Mouse (Mus musculus) C2C12 (cell line): ENCODE data around the gene Birc2. TPM values are rescaled to one million over a fixed set of nuclear protein-coding genes. Genes with fewer than 3 reads are reported as not detected.

Source experiments
- H3K27me3 ChIP-seq: one replicate; pipeline ENCODE4 v1.6.1; 2011; ENCODE audit not compliant: control insufficient read depth, insufficient read depth, insufficient read length
- H3K36me3 ChIP-seq: one replicate; pipeline ENCODE4 v1.6.1; 2011; ENCODE audit not compliant: control insufficient read depth, insufficient read depth
- H3K4me3 ChIP-seq: one replicate; pipeline ENCODE4 v1.5.1; 2011; ENCODE audit warnings: mild to moderate bottlenecking, control low read depth; ENCODE audit not compliant: poor library complexity, insufficient read depth, severe bottlenecking
- H3K79me2 ChIP-seq: one replicate; pipeline ENCODE4 v1.6.1; 2011; ENCODE audit not compliant: control insufficient read depth, insufficient read depth
- H3K79me3 ChIP-seq: one replicate; pipeline ENCODE4 v1.6.1; 2011; ENCODE audit warnings: low read depth, control low read depth
- H3ac ChIP-seq: one replicate; pipeline ENCODE3; 2011; ENCODE audit warnings: low read depth; ENCODE audit not compliant: control insufficient read depth, insufficient read length
- CEBPB ChIP-seq: IDR thresholded peaks from one replicate; pipeline ENCODE4 v1.6.1; 2011; ENCODE audit warnings: low read depth, mild to moderate bottlenecking, control low read depth, moderate library complexity
- CTCF ChIP-seq: IDR thresholded peaks from one replicate; pipeline ENCODE4 v1.5.1; 2011; ENCODE audit not compliant: control insufficient read depth, insufficient read depth, insufficient read length
- FOSL1 ChIP-seq: IDR thresholded peaks from one replicate; pipeline ENCODE4 v1.8.0; 2011; ENCODE audit warnings: mild to moderate bottlenecking, low read length; ENCODE audit not compliant: poor library complexity, insufficient read depth, severe bottlenecking
- MAX ChIP-seq: IDR thresholded peaks from one replicate; pipeline ENCODE4 v1.6.1; 2011; ENCODE audit warnings: mild to moderate bottlenecking, control low read depth
- MYOD1 ChIP-seq: IDR thresholded peaks from one replicate; pipeline ENCODE4 v1.6.1; 2011; ENCODE audit warnings: low read depth; ENCODE audit not compliant: control insufficient read depth, insufficient read length
- MYOG ChIP-seq: IDR thresholded peaks from one replicate; pipeline ENCODE4 v1.6.1; 2011; ENCODE audit not compliant: control insufficient read depth, insufficient read length; ENCODE audit errors: extremely low read depth
- USF1 ChIP-seq: IDR thresholded peaks from one replicate; pipeline ENCODE4 v1.6.1; 2011; ENCODE audit warnings: low read depth, mild to moderate bottlenecking, control low read depth, moderate library complexity
- polyA plus RNA-seq: library from polyadenylated mRNA; unstranded; fragments of >200 nt; fragmentation: generic; extraction: Trizol; gene quantifications from one replicate; pipeline ENCODE4 v1.2.1, GENCODE M21; 2012; ENCODE audit warnings: missing spikeins

The Birc2 gene
- polyA plus RNA-seq, 1 experiment: 3.5 TPM

DNA sequence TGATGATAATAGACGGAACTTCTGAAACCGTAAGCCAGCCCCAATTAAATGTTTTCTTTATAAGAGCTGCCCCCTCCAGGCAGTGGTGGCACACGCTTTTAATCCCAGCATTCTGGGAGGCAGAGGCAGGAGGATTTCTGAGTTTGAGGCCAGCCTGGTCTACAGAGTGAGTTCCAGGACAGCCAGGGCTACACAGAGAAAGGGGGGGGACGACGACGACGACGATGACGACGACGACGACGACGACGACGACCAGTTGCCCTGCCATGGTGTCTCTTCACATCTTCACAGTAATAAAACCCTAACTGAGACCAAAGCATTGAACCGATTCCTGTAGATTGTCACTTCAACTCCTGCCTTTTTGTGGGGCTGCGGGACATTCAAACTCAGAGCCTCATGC is 11.3 kb upstream of the Birc2 start:
- Histone ChIP-seq H3K79me3 (no peaks in the 10 kb centered on the region), H3K4me3 (no peak overlapping the region), H3K27me3 (no peaks in the 10 kb centered on the region), H3ac (no peak overlapping the region), H3K79me2 (no peaks in the 10 kb centered on the region), H3K36me3 (no peaks in the 10 kb centered on the region)
- TF ChIP-seq MAX (no peak), CEBPB (no peak)

GRCm38 (mm10) chr9:7846667-7847199 is 9.9 kb upstream of the Birc2 start:
- Histone ChIP-seq H3K79me2 (no peaks in the 10 kb centered on the region), H3K79me3 (no peaks in the 10 kb centered on the region), H3ac (no peak overlapping the region), H3K36me3 (no peaks in the 10 kb centered on the region), H3K4me3 (no peak overlapping the region), H3K27me3 (no peaks in the 10 kb centered on the region)
- TF ChIP-seq CEBPB (no peak), MYOG (no peak), MAX (no peak), USF1 (no peak), CTCF (no peak), FOSL1 (no peak), MYOD1 (no peak)

- H3K4me3 ChIP-seq: no peak overlapping the region
- H3K79me3 ChIP-seq: no peaks in the 10 kb centered on the region
- no peaks in the 10 kb centered on the region for H3K27me3 ChIP-seq
- TF ChIP-seq CTCF (no peak), FOSL1 (no peak), MYOD1 (no peak), CEBPB (no peak), USF1 (no peak), MYOG (no peak), MAX (no peak)
- H3ac ChIP-seq: no peak overlapping the region
- no peaks in the 10 kb centered on the region for H3K36me3 ChIP-seq
- no peaks in the 10 kb centered on the region for H3K79me2 ChIP-seq
Observed at GRCm38 (mm10) chr9:7845216-7845895, 8.5 kb upstream of the Birc2 start.

GRCm38 (mm10) chr9:7841221-7841620 is 4.4 kb upstream of the Birc2 start:
- Histone ChIP-seq H3K79me2 (no peaks in the 10 kb centered on the region), H3ac (no peak overlapping the region), H3K36me3 (no peaks in the 10 kb centered on the region), H3K4me3 (no peak overlapping the region), H3K27me3 (no peaks in the 10 kb centered on the region), H3K79me3 (no peaks in the 10 kb centered on the region)
- TF ChIP-seq CTCF (no peak), USF1 (no peak), MYOG (no peak), CEBPB (no peak), FOSL1 (no peak), MYOD1 (no peak), MAX (no peak)

- Histone ChIP-seq H3K79me3 (no peaks in the 10 kb centered on the region), H3K4me3 (peak overlapping the region; percentile 66), H3K79me2 (peaks cover 14% of the 10 kb centered on the region), H3ac (peak overlapping the region; percentile 18), H3K27me3 (no peaks in the 10 kb centered on the region), H3K36me3 (peaks cover 6% of the 10 kb centered on the region)
- TF ChIP-seq USF1 (no peak), MYOG (no peak), CTCF (no peak), MYOD1 (no peak), FOSL1 (no peak), CEBPB (no peak), MAX (no peak)
Observed at GRCm38 (mm10) chr9:7837806-7838440, 1.1 kb upstream of the Birc2 start.

GRCm38 (mm10) chr9:7836331-7836730 is 533 bp downstream of the Birc2 start:
- Histone ChIP-seq H3K79me3 (no peaks in the 10 kb centered on the region), H3K79me2 (peaks cover 20% of the 10 kb centered on the region), H3K36me3 (peaks cover 6% of the 10 kb centered on the region), H3K27me3 (no peaks in the 10 kb centered on the region), H3ac (peak overlapping the region; percentile 52), H3K4me3 (peak overlapping the region; percentile 66)
- TF ChIP-seq FOSL1 (no peak), USF1 (no peak), CEBPB (no peak), MAX (no peak), CTCF (no peak)
